Mouse (Mus musculus) cerebellum, adult 2 months (tissue): ENCODE data around the gene Sqstm1. TPM values are rescaled to one million over a fixed set of nuclear protein-coding genes. Genes with fewer than 3 reads are reported as not detected.

ENCODE experiments used
- DNase-seq, 2 experiments: peaks; one replicate each; pipeline ENCODE4 v3.0.0; 2021
- H3K27ac ChIP-seq: fragments of 200-500 bp; 2 replicates; pipeline ENCODE4 v1.5.1; 2012; ENCODE audit warnings: low read length, control low read depth, inconsistent platforms; ENCODE audit not compliant: insufficient read depth
- H3K27me3 ChIP-seq: fragments of 200-500 bp; 2 replicates; pipeline ENCODE4 v1.6.1; 2012; ENCODE audit warnings: inconsistent platforms, mild to moderate bottlenecking, low read length, moderate library complexity; ENCODE audit not compliant: control insufficient read depth, insufficient read depth
- H3K4me1 ChIP-seq: fragments of 200-500 bp; 2 replicates; pipeline ENCODE4 v1.6.1; 2011; ENCODE audit warnings: low read length; ENCODE audit not compliant: control insufficient read depth, insufficient read depth
- H3K4me3 ChIP-seq: fragments of 200-500 bp; replicated peaks from 2 replicates; pipeline ENCODE3; 2011; ENCODE audit warnings: mild to moderate bottlenecking, low read depth, low read length, control low read depth; ENCODE audit not compliant: insufficient read depth
- CTCF ChIP-seq: fragments of 200-500 bp; IDR thresholded peaks from 2 replicates; pipeline ENCODE4 v1.5.1; 2011; ENCODE audit warnings: low read depth, mild to moderate bottlenecking, control low read depth, low read length, moderate library complexity, borderline replicate concordance; ENCODE audit not compliant: insufficient read depth
- POLR2A ChIP-seq: fragments of 200-500 bp; IDR thresholded peaks from 2 replicates; pipeline ENCODE4 v1.6.1; 2011; ENCODE audit warnings: low read length, control low read depth, borderline replicate concordance; ENCODE audit not compliant: insufficient read depth
- WGBS: fragments of 180-500 bp; shearing (Covaris S2); methylation state at CpG from one replicate; pipeline ENCODE4 v1.1.7; 2018; 5-methylcytosine and 5-hydroxymethylcytosine counted together
- polyA plus RNA-seq: library from polyadenylated mRNA; depleted of rRNA; stranded (reverse); fragments of >200 nt; gene quantifications from 2 replicates; pipeline ENCODE4 v1.2.3, GENCODE M21; 2012

Gene Sqstm1
- polyA plus RNA-seq, 1 experiment, result 377 TPM

DNA sequence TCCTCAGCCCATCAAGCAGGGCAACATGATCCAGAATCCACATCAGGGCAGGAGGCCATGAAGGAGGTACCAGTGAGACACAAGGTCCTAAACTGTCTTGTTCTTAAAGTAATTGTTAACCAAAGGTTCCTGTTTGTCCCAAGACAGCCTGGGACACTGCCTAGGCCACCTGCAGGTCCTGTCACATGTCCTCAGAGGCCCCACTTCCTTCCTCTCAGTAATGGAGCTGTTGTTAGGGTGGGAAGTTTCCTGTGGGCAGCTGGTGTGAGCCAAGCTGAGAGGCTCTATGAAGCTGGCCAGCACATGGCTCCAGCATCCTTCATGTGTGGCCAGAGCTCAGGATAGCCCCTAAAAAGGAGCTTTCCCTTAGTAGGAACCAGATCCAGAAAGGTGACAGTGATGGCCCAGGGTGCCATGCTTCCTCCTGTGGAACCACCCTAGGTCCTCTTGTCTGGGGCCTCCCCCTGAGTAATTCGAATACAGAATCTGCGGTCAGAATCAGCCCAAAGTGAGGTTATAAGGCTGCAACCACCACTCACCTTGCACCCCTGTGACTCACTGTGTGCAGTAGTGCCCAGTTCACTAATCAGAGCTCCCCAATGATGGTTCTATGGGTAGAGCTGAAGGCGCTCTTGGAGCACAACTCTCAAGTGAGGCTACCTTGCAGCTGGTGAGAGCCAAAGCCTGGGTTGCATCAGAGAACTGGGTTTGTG lies 48.1 kb downstream of the Sqstm1 start:
- 98% methylated on average over 3 of the region's 3 CpGs for WGBS
- no peak overlapping the region for H3K4me3 ChIP-seq

DNA sequence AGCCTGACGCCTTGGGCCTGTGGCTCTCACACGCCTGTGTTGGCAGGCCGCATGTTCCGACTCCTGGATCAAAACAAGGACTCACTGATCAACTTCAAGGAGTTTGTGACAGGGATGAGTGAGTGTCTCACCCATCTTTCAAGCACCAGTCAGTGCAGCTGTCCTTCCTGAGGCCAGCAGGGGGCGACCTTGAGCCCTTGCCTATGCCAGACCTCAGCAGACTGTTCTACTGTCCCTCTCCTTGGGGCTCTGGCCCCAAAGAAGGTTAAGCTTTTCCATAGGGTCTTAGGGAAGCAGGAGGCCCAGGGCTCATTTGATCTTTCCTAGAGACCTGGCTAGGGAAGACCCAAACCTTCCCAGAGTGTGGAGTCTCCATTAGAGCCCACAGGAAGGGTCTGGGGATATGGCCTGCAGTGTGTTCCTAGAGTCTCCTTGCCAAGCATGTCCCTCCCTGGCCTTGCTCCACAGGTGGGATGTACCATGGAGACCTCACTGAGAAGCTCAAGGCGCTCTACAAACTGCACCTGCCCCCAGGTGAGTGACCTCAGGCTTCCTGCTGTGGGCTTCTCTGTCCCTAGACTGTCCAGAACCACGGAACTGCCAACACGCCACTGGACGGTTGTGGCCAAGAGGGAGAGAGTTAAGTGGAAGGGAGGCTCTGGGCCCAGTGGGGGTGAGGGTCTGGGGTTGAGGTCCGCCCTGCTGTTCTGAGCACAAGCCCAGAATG lies 48.9 kb downstream of the Sqstm1 start:
- Histone ChIP-seq H3K27me3 (no peaks in the 10 kb centered on the region), H3K27ac (no peak overlapping the region), H3K4me1 (peaks cover 7% of the 10 kb centered on the region), H3K4me3 (no peak overlapping the region)
- peak; percentile 47 to 63 for DNase-seq
- WGBS, result 64% methylated on average over 10 of the region's 10 CpGs
- no peak for TF ChIP-seq POLR2A
- TF ChIP-seq CTCF, result peak; percentile 88

More for the DNA sequence above, 48.1 kb downstream of the Sqstm1 start:
- TF ChIP-seq POLR2A (no peak), CTCF (no peak)
- Histone ChIP-seq H3K27me3 (no peaks in the 10 kb centered on the region), H3K4me1 (no peaks in the 10 kb centered on the region; the same call in 1 of the 2 replicates), H3K27ac (no peak overlapping the region)
- DNase-seq, result no peak

DNA sequence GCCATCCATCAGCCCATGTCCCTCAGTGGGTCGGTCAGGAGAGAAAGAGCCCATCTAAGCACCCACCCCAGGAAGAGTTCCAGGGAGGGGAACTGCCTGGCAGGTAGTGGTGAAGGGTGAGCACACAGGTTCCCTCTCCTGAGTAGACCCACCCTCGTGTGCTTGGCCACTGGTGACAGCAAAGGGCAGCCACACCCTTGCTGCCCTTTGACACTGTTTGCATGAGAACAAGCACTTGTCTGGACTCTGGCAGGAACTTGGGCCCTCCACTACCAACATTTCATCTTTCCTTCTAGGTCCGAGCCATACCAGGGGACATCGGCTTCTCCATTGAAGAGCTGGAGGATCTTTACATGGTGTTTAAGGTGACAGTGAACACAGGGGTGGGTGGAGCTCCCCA lies 51.3 kb downstream of the Sqstm1 start:
- 81% methylated on average over 4 of the region's 4 CpGs for WGBS

DNA sequence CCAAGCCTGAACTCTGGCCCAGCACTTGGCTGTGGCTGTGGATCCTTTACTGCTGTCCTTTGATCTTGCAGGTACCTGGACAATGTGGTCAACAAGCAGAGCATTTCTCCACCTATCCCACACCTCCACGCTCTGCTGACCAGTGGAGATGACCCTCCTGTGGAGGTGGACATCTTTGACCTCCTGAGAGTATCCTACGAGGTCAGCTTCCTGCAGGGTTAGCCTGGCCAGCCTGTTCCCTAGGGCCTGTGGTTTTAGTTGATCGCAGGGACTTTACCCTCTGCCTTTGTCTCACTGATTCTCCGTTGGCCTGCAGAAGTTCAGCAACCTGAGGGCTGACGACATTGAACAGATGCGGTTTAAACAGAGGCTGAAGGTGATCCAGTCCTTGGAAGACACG lies 52.3 kb downstream of the Sqstm1 start:
- no peak overlapping the region for H3K4me3 ChIP-seq
- peaks cover 10% of the 10 kb centered on the region for H3K4me1 ChIP-seq
- no peaks in the 10 kb centered on the region for H3K27me3 ChIP-seq
- TF ChIP-seq POLR2A, result no peak
- TF ChIP-seq CTCF, result no peak
- DNase-seq, result no peak
- WGBS, result 92% methylated on average over 7 of the region's 7 CpGs
- no peak overlapping the region for H3K27ac ChIP-seq

More for the DNA sequence above, 51.3 kb downstream of the Sqstm1 start:
- H3K27me3 ChIP-seq, result no peaks in the 10 kb centered on the region
- H3K4me1 ChIP-seq, result peaks cover 10% of the 10 kb centered on the region
- no peak overlapping the region for H3K27ac ChIP-seq
- H3K4me3 ChIP-seq, result no peak overlapping the region
- no peak for DNase-seq
- TF ChIP-seq CTCF (no peak), POLR2A (no peak)

DNA sequence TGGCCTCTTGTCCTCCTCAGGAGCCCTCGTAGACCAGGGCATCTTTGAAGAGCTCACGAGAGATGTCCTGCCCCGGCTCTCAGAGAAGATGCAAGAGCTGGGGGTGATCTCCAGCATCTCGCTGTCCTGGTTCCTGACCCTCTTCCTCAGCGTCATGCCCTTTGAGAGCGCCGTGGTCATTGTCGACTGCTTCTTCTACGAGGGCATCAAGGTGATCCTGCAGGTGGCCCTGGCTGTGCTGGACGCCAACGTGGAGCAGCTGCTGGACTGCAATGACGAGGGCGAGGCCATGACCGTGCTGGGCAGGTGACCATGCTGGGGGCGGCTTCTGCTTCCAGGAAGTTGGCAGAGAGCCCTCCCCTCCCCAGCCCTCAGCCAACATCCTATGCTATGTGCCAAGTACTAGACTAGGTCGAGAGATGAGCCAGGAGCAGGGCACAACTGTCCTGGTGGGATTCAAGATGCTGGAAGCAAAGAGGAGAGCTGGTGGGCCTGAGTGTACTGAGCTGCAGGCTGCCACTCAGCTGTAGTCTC lies 53.8 kb downstream of the Sqstm1 start:
- no peak for TF ChIP-seq POLR2A
- TF ChIP-seq CTCF, result no peak
- Histone ChIP-seq H3K4me1 (peaks cover 10% of the 10 kb centered on the region), H3K4me3 (no peak overlapping the region), H3K27ac (peak overlapping the region; percentile 21; the same call in 1 of the 2 replicates), H3K27me3 (no peaks in the 10 kb centered on the region)
- 33% methylated on average over 16 of the region's 16 CpGs for WGBS
- DNase-seq, result peak in 1 of 2 experiments; percentile 36

DNA sequence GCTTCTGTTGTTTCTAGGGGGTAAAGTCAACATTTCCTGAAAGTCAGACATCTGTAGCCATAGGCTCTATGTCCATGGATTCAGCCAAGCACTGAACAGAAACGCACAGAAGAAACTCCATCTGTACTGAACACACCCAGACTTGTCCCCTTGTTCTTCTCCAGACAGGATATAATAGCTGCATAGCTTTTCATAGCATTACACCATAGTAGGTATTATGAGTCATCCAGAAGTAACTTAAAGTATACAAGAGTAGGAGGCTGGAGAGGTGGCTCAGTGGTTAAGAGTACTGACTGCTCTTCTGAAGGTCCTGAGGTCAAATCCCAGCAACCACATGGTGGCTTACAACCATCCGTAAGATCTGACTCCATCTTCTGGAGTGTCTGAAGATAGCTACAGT lies 54.8 kb downstream of the Sqstm1 start:
- 95% methylated on average over 2 of the region's 2 CpGs for WGBS
- Histone ChIP-seq H3K4me1 (peaks cover 10% of the 10 kb centered on the region), H3K27me3 (no peaks in the 10 kb centered on the region), H3K4me3 (no peak overlapping the region), H3K27ac (no peak overlapping the region)
- no peak for DNase-seq
- no peak for TF ChIP-seq POLR2A
- TF ChIP-seq CTCF, result no peak

DNA sequence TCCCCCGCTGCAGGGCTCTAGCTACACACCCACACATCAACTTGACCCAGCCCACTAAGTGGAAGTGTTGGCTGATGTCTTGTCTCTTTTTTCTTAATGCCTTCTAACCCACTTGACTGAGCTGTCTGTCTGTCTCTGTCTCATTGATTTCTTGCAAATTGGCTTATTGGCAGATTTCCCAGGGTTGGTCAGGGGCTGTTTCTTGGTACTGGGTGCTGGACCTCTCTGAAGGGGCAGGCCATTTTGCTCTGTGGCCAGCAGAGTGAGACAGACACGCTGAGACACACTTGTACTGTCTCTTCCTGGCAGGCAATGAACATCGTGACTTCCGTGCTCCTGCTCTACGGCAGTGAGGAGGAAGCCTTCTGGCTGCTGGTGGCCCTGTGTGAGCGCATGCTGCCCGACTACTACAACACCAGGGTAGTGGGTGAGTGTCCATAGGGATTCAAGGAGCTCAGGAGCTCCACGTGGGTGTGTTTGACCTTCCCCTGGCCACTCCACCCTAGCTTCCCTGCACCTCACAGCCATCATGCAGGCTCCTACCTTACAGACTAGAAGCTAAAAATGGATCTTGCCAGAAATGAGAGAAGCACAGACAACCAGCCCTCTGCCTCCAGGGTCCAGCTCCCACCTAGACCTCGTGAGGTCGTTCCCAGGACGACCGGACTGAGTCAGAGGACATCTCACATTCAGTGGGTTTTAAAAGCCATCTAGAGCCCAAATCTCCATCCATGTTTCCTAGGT lies 55.7 kb downstream of the Sqstm1 start:
- DNase-seq, result no peak
- H3K4me1 ChIP-seq, result peaks cover 10% of the 10 kb centered on the region
- no peak overlapping the region for H3K4me3 ChIP-seq
- WGBS, result 57% methylated on average over 12 of the region's 12 CpGs
- no peak overlapping the region for H3K27ac ChIP-seq
- no peak for TF ChIP-seq CTCF
- TF ChIP-seq POLR2A, result no peak
- H3K27me3 ChIP-seq, result no peaks in the 10 kb centered on the region
